Mouse (Mus musculus): ENCODE data around the gene Vmn2r39.
"Not testable (repeated sequence)": the region's sequence is repeated elsewhere in the genome, so short reads cannot be mapped to it uniquely, and the experiment has no call there.

The Vmn2r39 gene

DNA sequence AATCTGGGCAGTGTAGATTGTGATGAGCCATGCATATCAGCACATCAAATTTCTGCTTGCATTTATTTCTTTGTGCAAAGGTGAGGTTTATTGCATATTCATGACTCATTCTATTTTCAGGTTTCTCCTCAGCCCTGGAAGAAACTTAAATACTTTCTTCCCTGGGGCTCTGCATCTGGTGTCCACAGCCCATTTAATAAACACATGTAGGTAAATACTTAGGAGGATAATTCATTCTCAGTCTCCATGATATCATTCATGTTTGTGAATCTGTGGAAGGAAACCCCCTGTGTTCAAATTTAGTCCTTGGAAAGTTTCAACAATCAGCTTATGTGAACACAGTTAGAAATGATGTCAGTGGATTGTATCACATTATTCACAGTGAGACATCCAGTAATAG lies at the start of gene Vmn2r39:
Gene Vmn2r39 (minus strand): TSS at position 101 of the 400 bp plus-strand sequence.
- DNase-seq: not testable (repeated sequence)

GRCm38 (mm10) chr7:9065353-9065752 lies 34.8 kb upstream of the Vmn2r39 start:
- not testable (repeated sequence) for DNase-seq
